Mouse (Mus musculus) lung, embryonic 16.5 days (tissue): ENCODE results near the gene Lrp1. TPM values are rescaled to one million over a fixed set of nuclear protein-coding genes. Genes with fewer than 3 reads are reported as not detected.

Experiments used
- ATAC-seq: fragments of 200-750 bp; cut with Nextera tagmentation; 2 replicates; pipeline ENCODE4 v1.8.0; 2017; ENCODE audit warnings: low read depth, mild to moderate bottlenecking, moderate library complexity
- H3K27ac ChIP-seq: fragments of 300-500 bp; sonication (generic); 2 replicates; pipeline ENCODE4 v1.5.1; 2014; ENCODE audit warnings: mild to moderate bottlenecking, control low read depth, low read length
- H3K27me3 ChIP-seq: fragments of 300-500 bp; sonication (generic); 2 replicates; pipeline ENCODE4 v1.6.1; 2014; ENCODE audit warnings: low read depth, low read length, mixed read lengths; ENCODE audit not compliant: control insufficient read depth, insufficient read depth
- H3K36me3 ChIP-seq: fragments of 300-500 bp; sonication (generic); 2 replicates; pipeline ENCODE4 v1.6.1; 2014; ENCODE audit warnings: low read length; ENCODE audit not compliant: control insufficient read depth, insufficient read depth
- H3K4me1 ChIP-seq: fragments of 300-500 bp; sonication (generic); replicated peaks from 2 replicates; pipeline ENCODE4 v1.6.1; 2014; ENCODE audit warnings: low read length, mixed read lengths; ENCODE audit not compliant: control insufficient read depth, insufficient read depth
- H3K4me2 ChIP-seq: fragments of 300-500 bp; sonication (generic); 2 replicates; pipeline ENCODE4 v1.6.1; 2014; ENCODE audit warnings: low read depth, low read length, control low read depth
- H3K4me3 ChIP-seq: fragments of 300-500 bp; sonication (generic); 2 replicates; pipeline ENCODE4 v1.5.1; 2014; ENCODE audit warnings: mild to moderate bottlenecking, low read length, control low read depth
- H3K9ac ChIP-seq: fragments of 300-500 bp; sonication (generic); 2 replicates; pipeline ENCODE4 v1.6.1; 2014; ENCODE audit warnings: low read length, control low read depth
- H3K9me3 ChIP-seq: fragments of 300-500 bp; sonication (generic); 2 replicates; pipeline ENCODE4 v1.6.1; 2016; ENCODE audit warnings: low read length; ENCODE audit not compliant: control insufficient read depth
- WGBS: fragments of 180-500 bp; shearing (Covaris S2); extraction: QIAGEN DNeasy Blood & Tissue Kit; methylation state at CpG from one replicate; pipeline ENCODE4 v1.1.7; 2014; 5-methylcytosine and 5-hydroxymethylcytosine counted together
- polyA plus RNA-seq: library from polyadenylated mRNA; unstranded; fragments of >200 nt; fragmentation: Nextera tagmentation; extraction: Ambion mirVana; gene quantifications from 2 replicates; pipeline ENCODE4 v1.2.1, GENCODE M21; 2015

Lrp1 gene
- polyA plus RNA-seq, 1 experiment from 2014 or later: 78.9 TPM

DNA sequence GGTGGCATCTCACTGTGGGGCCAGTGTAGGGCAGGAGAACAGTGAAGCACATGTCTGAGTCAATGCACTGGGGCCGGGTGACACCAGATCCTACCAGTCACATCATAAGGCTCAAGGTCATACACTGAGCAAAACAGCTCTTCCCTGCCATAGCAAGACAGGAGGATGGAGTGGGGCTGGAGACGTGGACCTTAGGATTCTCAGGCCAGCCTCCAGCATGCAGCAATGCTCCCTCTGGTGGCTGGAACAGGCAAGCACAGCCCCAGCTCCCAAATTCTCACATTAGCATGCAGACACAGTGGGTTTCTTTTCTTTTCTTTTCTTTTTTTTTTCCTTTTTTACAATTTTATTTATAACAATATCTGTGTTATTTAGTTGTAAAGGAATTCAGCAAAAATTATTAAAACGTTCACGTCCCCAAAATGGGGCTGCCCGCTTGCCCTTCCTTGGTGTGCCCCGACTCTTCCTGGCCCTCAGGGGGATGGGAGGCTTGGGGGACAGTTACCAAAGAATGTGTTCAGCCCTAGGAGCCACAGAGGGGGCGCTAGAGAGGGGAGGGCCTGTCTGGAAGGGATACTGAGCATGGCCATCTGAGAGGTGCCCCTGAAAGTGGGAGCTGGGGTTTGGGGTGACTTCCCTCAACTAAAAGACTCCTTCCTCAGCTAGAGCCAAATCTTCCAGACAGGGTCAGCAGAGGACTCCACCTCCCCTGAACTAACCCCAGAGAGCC is 82.9 kb downstream of the Lrp1 start:
- Histone ChIP-seq H3K4me3 (no peak overlapping the region), H3K27ac (no peak overlapping the region), H3K9ac (no peak overlapping the region), H3K27me3 (peaks cover 39% of the 10 kb centered on the region), H3K36me3 (peaks cover 15% of the 10 kb centered on the region), H3K9me3 (no peaks in the 10 kb centered on the region), H3K4me1 (peaks cover 12% of the 10 kb centered on the region), H3K4me2 (no peak overlapping the region)
- WGBS: 28% methylated on average over 7 of the region's 7 CpGs
- ATAC-seq: peak; percentile 29; the same call in 1 of the 2 replicates

- ATAC-seq: no peak
- H3K27me3 ChIP-seq: peaks cover 52% of the 10 kb centered on the region
Measured at GRCm38 (mm10) chr10:127536586-127537314, 84.2 kb downstream of the Lrp1 start.

GRCm38 (mm10) chr10:127534929-127535384 is 86.0 kb downstream of the Lrp1 start:
- Histone ChIP-seq H3K36me3 (no peaks in the 10 kb centered on the region), H3K9me3 (no peaks in the 10 kb centered on the region), H3K4me1 (peaks cover 12% of the 10 kb centered on the region), H3K4me3 (peak overlapping the region; percentile 56), H3K27me3 (peaks cover 70% of the 10 kb centered on the region), H3K27ac (no peak overlapping the region), H3K4me2 (peak overlapping the region; percentile 98), H3K9ac (0 out of 2 replicates have a peak overlapping the region, but pooled peaks have one; percentile 26)
- peak; percentile 10; the same call in 1 of the 2 replicates for ATAC-seq
- under 1% methylated on average over 29 of the region's 30 CpGs for WGBS

More at GRCm38 (mm10) chr10:127536586-127537314, 84.2 kb downstream of the Lrp1 start:
- Histone ChIP-seq H3K9me3 (no peaks in the 10 kb centered on the region), H3K4me3 (no peak overlapping the region), H3K4me2 (no peak overlapping the region), H3K36me3 (peaks cover 6% of the 10 kb centered on the region), H3K9ac (no peak overlapping the region), H3K27ac (no peak overlapping the region), H3K4me1 (peaks cover 12% of the 10 kb centered on the region)
- 10% methylated on average over 8 of the region's 8 CpGs for WGBS

GRCm38 (mm10) chr10:127534036-127534928 is 86.7 kb downstream of the Lrp1 start, which contains the start of gene Nxph4:
Nxph4 (minus strand) TSS chr10:127534559.
- ATAC-seq: peak; percentile 51
- Histone ChIP-seq H3K27me3 (peaks cover 76% of the 10 kb centered on the region), H3K27ac (no peak within 1 kb of the TSS), H3K9me3 (no peaks in the 10 kb centered on the region), H3K4me3 (peak within 1 kb of the TSS; percentile 56), H3K4me2 (peak within 1 kb of the TSS; percentile 98), H3K9ac (peak within 1 kb of the TSS; percentile 57), H3K36me3 (no peaks in the 10 kb centered on the region), H3K4me1 (peaks cover 12% of the 10 kb centered on the region)
- under 1% methylated on average over 49 of the region's 78 CpGs for WGBS

DNA sequence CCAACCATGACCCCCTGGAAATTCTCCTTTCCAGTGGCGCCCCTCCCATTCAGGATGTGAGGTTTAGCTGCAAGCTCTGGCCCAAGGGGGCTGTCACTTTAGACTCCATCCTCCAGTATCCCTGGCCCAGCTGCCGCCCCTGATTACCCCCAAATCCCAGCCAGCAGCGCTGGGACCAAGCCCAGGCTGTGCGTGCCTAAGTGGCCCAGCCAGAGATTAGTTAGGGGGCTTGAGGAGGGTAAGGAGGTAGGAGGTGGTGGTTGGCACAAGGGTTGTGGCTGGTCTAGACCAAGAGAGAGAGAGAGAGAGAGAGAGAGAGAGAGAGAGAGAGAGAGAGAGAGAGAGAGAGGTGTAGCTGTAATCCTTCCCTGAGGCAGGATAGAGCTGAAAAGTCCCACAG is 89.4 kb downstream of the Lrp1 start:
- no peak overlapping the region for H3K4me3 ChIP-seq
- no peak overlapping the region for H3K27ac ChIP-seq
- no peaks in the 10 kb centered on the region for H3K36me3 ChIP-seq
- no peak overlapping the region for H3K9ac ChIP-seq
- peaks cover 15% of the 10 kb centered on the region for H3K4me1 ChIP-seq
- no peak for ATAC-seq
- no peaks in the 10 kb centered on the region for H3K9me3 ChIP-seq
- H3K4me2 ChIP-seq: no peak overlapping the region
- 1% methylated on average over 4 of the region's 4 CpGs for WGBS
- peaks cover 99% of the 10 kb centered on the region for H3K27me3 ChIP-seq

GRCm38 (mm10) chr10:127530945-127531344 is 90.0 kb downstream of the Lrp1 start:
- Histone ChIP-seq H3K4me1 (peaks cover 21% of the 10 kb centered on the region), H3K36me3 (no peaks in the 10 kb centered on the region), H3K27me3 (peaks cover 99% of the 10 kb centered on the region), H3K27ac (no peak overlapping the region), H3K4me2 (no peak overlapping the region), H3K9me3 (no peaks in the 10 kb centered on the region), H3K4me3 (no peak overlapping the region), H3K9ac (no peak overlapping the region)
- 0% methylated on average over 16 of the region's 25 CpGs for whole genome bisulfite sequencing
- no peak for ATAC-seq

GRCm38 (mm10) chr10:127527481-127527880 is 93.5 kb downstream of the Lrp1 start:
- 4% methylated on average over 17 of the region's 17 CpGs for WGBS
- Histone ChIP-seq H3K27ac (no peak overlapping the region), H3K4me1 (peaks cover 11% of the 10 kb centered on the region), H3K9ac (no peak overlapping the region), H3K4me2 (no peak overlapping the region), H3K9me3 (no peaks in the 10 kb centered on the region), H3K27me3 (peaks cover 90% of the 10 kb centered on the region), H3K36me3 (no peaks in the 10 kb centered on the region), H3K4me3 (no peak overlapping the region)
- ATAC-seq: no peak

DNA sequence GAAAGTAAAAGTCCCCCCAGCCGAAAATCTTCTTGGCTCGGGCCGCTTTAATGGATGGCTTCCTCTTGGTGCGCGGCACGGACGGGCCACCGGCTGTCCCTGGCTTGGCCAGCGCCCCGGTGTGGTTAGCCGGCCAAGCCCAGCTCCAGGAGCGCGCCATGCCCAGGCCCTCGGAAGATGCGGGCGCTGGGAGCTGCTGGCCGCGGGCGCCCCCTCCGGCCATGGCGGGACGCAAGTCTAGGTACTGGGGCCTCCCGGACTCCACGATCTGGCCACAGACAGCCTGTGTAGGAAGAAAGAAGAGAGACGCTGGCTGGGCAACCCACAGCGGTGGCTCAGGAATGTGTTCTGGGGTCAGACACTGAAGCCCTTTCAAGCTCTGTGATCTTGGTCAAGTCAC is 94.3 kb downstream of the Lrp1 start:
- Histone ChIP-seq H3K4me3 (peak overlapping the region; percentile 42), H3K9ac (0 out of 2 replicates have a peak overlapping the region, but pooled peaks have one; percentile 16), H3K27ac (no peak overlapping the region), H3K27me3 (peaks cover 82% of the 10 kb centered on the region), H3K36me3 (no peaks in the 10 kb centered on the region), H3K4me1 (peaks cover 12% of the 10 kb centered on the region), H3K9me3 (no peaks in the 10 kb centered on the region), H3K4me2 (peak overlapping the region; percentile 53)
- WGBS: 1% methylated on average over 26 of the region's 26 CpGs
- ATAC-seq: peak; percentile 65
